Mouse (Mus musculus): ENCODE data around the gene Cplx1. TPM values are rescaled to one million over a fixed set of nuclear protein-coding genes. Genes with fewer than 3 reads are reported as not detected.
"Not testable (repeated sequence)": the region's sequence is repeated elsewhere in the genome, so short reads cannot be mapped to it uniquely, and the experiment has no call there.

The Cplx1 gene
- polyA plus RNA-seq, 1 experiment: 354 TPM

DNA sequence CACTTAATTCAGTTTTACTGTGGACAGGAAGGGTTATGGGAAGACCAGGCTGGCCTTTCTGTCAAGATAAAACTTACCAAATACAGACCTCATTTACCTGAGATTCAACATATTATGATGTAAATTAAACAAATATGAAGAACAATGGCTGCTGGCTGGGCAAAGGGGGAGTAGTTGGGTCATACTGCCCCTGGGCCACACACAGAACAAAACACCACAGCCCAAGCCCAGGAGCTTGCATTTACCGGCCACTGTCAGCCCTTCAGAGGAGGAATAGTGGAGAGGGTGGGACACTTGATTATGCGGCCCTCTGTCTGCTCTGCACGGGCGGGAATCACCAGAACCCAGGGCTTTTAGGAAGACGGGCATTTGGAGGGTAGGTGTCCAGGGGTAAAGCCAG is 30.9 kb downstream of the Cplx1 start:
- Histone ChIP-seq H3K4me3 (ENCODE audit: insufficient read depth, low read length) (no peak overlapping the region), H3K27ac (ENCODE audit: insufficient read depth, low read length) (no peak overlapping the region), H3K4me1 (ENCODE audit: control insufficient read depth, insufficient read depth, low read length) (peaks cover 2% of the 10 kb centered on the region; the same call in 1 of the 2 replicates)
- no peak for TF ChIP-seq POLR2A (IDR thresholded peaks at IDR 0.05; ENCODE audit: extremely low read depth, insufficient read depth, low read length)
- TF ChIP-seq CTCF (IDR thresholded peaks at IDR 0.05; ENCODE audit: extremely low read depth, insufficient read depth, low read length): no peak

DNA sequence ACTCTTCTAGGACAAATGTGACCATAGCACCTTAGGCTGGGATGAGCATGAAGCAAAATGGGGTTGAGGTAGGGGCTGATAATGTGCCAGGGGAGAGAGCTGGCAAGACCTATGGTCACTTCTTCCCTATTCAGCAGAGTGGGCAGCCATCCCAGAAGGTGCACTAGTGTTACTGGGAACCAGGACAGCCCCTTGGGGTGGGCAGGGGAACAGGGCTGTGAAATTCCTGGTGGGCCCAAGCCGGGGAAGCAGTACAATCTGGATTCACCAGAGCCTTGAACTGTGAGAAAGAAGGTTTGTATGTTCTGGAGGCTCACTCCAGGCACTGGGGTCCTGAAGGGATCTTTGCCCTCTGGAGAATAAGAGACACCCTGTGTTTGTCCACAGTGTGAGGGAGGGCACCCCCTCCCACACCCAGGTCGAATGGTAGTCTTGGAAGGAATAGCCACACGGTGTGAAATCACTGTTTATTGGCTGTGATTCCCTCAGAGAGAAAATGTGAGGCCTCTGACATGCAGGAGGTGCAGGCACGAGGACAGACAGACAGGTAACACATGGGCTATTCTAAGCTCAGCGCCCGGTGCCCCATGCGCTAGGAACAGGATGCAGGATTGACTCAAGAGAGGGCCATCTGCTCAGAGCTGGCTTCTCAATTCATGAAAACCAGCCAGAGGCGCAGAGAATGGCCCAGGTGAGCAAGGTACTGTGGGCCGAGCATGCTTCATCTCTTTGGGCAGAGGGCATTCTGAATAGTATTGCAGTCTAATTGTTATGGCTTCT is 31.5 kb downstream of the Cplx1 start:
- TF ChIP-seq POLR2A (IDR thresholded peaks at IDR 0.05; ENCODE audit: extremely low read depth, insufficient read depth, low read length) (no peak), CTCF (IDR thresholded peaks at IDR 0.05; ENCODE audit: extremely low read depth, insufficient read depth, low read length) (no peak)
- Histone ChIP-seq H3K4me3 (ENCODE audit: insufficient read depth, low read length) (no peak overlapping the region), H3K4me1 (ENCODE audit: control insufficient read depth, insufficient read depth, low read length) (peaks cover 2% of the 10 kb centered on the region; the same call in 1 of the 2 replicates), H3K27ac (ENCODE audit: insufficient read depth, low read length) (no peak overlapping the region)

DNA sequence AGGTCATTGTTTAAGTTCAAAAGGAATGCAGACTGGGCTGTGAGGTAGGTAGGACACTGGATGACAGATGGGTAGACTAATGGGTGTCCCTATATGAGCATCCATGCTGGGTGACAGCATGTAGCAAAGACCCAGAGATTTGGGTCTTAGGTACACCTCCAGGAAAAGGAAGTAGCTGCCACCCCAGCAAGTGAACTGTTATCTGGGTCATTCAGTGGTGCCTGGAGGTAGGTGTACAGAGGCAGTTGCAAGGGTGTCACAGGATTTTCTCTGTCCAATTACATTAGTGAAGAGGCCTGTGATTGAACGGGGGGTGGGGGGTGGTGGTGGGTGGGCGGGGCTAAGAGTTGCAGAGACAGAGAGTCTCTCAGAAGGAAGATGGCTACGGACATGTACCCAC is 33.2 kb downstream of the Cplx1 start:
- no peak overlapping the region for H3K27ac ChIP-seq (ENCODE audit: insufficient read depth, low read length)
- H3K4me3 ChIP-seq (ENCODE audit: insufficient read depth, low read length): no peak overlapping the region
- TF ChIP-seq CTCF (IDR thresholded peaks at IDR 0.05; ENCODE audit: extremely low read depth, insufficient read depth, low read length) (no peak), POLR2A (IDR thresholded peaks at IDR 0.05; ENCODE audit: extremely low read depth, insufficient read depth, low read length) (no peak)
- H3K4me1 ChIP-seq (ENCODE audit: control insufficient read depth, insufficient read depth, low read length): 0 out of 2 replicates have a peak, but pooled peaks cover under 1% of the 10 kb centered on the region

DNA sequence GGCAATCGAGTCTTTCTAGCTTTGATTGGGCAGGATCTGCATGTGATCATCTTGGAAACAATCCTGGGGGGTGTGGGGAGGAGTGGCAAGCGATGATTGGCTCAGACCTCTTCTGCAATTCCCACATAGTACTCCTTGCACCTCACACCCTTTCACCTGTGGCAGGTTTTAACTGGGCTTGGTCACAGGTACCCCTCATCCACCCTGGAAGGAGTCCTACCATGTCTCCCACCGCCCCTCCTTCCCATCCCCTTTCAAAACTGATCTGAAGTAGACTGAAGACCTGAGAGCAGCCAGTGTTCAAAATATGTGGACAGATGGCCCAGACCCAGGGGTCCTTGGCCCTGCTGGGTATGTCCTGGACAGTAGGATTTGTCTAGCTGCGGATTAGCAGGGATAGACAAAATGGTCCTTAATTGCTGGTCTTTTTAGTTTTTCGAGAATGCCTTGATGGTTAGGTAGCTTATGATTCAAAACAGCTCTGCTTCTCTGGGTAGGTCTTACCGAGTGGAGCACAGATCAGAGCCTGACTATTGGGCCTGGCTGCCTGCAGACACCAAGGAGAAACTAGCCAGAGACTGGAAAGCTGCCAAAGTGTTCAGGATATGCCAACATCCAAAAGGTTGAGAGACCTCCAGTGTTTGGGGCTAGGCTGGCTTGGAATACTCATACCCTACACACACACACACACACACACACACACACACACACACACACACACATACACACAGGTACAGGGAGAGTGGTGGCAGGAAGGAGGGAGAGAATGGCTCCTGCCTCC is 34.1 kb downstream of the Cplx1 start:
- TF ChIP-seq POLR2A (IDR thresholded peaks at IDR 0.05; ENCODE audit: extremely low read depth, insufficient read depth, low read length) (no peak), CTCF (IDR thresholded peaks at IDR 0.05; ENCODE audit: extremely low read depth, insufficient read depth, low read length) (no peak)
- no peaks in the 10 kb centered on the region for H3K4me1 ChIP-seq (ENCODE audit: control insufficient read depth, insufficient read depth, low read length)
- H3K27ac ChIP-seq (ENCODE audit: insufficient read depth, low read length): no peak overlapping the region
- no peak overlapping the region for H3K4me3 ChIP-seq (ENCODE audit: insufficient read depth, low read length)

- no peaks in the 10 kb centered on the region for H3K4me1 ChIP-seq (ENCODE audit: control insufficient read depth, insufficient read depth, low read length)
- H3K27ac ChIP-seq (ENCODE audit: insufficient read depth, low read length): no peak overlapping the region
Observed at GRCm38 (mm10) chr5:108502286-108502685, 47.5 kb downstream of the Cplx1 start.

GRCm38 (mm10) chr5:108501573-108501972 is 48.3 kb downstream of the Cplx1 start:
- Histone ChIP-seq H3K4me1 (ENCODE audit: control insufficient read depth, insufficient read depth, low read length) (no peaks in the 10 kb centered on the region), H3K4me3 (ENCODE audit: insufficient read depth, low read length) (no peak overlapping the region), H3K27ac (ENCODE audit: insufficient read depth, low read length) (no peak overlapping the region)
- TF ChIP-seq CTCF (IDR thresholded peaks at IDR 0.05; ENCODE audit: extremely low read depth, insufficient read depth, low read length) (no peak), POLR2A (IDR thresholded peaks at IDR 0.05; ENCODE audit: extremely low read depth, insufficient read depth, low read length) (no peak)

More at GRCm38 (mm10) chr5:108502286-108502685, 47.5 kb downstream of the Cplx1 start:
- no peak for TF ChIP-seq CTCF (IDR thresholded peaks at IDR 0.05; ENCODE audit: extremely low read depth, insufficient read depth, low read length)
- no peak for TF ChIP-seq POLR2A (IDR thresholded peaks at IDR 0.05; ENCODE audit: extremely low read depth, insufficient read depth, low read length)
- no peak overlapping the region for H3K4me3 ChIP-seq (ENCODE audit: insufficient read depth, low read length)

DNA sequence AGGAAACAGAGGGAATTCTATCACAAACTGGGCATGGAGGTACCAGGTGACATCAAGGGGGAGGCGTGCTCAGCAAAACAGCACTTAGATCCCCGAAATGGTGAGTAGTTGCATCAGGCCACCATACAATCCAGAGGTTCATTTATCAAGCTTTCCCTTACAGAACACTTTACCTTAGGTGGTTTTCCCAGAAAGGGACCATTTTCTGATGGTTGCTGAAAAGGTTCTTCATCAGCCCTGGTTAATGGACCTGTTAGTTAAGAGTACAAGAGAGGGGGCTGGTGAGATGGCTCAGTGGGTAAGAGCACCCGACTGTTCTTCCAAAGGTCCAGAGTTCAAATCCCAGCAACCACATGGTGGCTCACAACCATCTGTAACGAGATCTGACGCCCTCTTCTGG is 63.7 kb downstream of the Cplx1 start:
- not testable (repeated sequence) for H3K4me3 ChIP-seq (ENCODE audit: insufficient read depth, low read length); H3K27ac ChIP-seq (ENCODE audit: insufficient read depth, low read length); H3K4me1 ChIP-seq (ENCODE audit: control insufficient read depth, insufficient read depth, low read length)

DNA sequence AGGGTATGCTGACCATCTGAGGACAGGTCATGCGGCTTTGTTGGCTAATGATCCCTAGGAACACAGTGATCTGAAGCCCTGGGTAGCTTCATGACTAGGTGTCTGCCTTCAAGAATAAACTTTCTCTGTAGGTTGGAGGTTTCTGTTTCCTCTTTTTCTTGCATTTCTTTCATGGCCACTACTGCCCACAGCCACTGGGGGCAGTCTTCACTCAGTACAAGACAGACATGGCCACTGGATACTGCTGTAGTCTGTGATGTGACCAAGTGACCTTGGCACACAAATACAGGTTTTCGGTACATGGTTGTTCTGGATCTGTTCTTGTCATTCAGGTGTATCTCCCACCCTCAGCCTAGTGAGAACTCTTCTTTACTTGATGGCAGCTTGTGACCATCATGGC is 64.6 kb downstream of the Cplx1 start:
- TF ChIP-seq CTCF (IDR thresholded peaks at IDR 0.05; ENCODE audit: extremely low read depth, insufficient read depth, low read length) (peak; percentile 59), POLR2A (IDR thresholded peaks at IDR 0.05; ENCODE audit: extremely low read depth, insufficient read depth, low read length) (no peak)
- no peaks in the 10 kb centered on the region for H3K4me1 ChIP-seq (ENCODE audit: control insufficient read depth, insufficient read depth, low read length)
- no peak overlapping the region for H3K27ac ChIP-seq (ENCODE audit: insufficient read depth, low read length)
- H3K4me3 ChIP-seq (ENCODE audit: insufficient read depth, low read length): no peak overlapping the region

DNA sequence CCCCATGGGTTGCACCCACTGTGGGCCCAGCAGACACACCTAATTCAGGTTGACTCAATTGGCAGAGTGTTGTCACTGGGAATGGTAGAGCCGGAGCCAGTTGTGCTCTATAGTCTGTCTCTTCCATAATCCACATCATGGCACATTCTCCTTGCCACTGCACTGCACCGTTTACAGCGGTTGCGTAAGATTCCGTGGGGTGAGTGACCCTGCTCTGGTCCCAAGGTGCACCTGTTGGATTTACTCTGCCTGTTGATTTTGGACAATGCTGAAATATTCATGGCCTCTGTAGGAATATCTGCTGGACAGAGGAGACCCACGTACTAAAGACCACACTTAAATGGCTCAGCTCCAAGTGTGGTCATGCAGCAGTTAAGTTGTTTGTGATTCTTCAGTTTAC is 66.8 kb downstream of the Cplx1 start:
- no peaks in the 10 kb centered on the region for H3K4me1 ChIP-seq (ENCODE audit: control insufficient read depth, insufficient read depth, low read length)
- no peak overlapping the region for H3K27ac ChIP-seq (ENCODE audit: insufficient read depth, low read length)
- no peak overlapping the region for H3K4me3 ChIP-seq (ENCODE audit: insufficient read depth, low read length)
- TF ChIP-seq POLR2A (IDR thresholded peaks at IDR 0.05; ENCODE audit: extremely low read depth, insufficient read depth, low read length) (no peak), CTCF (IDR thresholded peaks at IDR 0.05; ENCODE audit: extremely low read depth, insufficient read depth, low read length) (no peak)

- Histone ChIP-seq H3K4me1 (ENCODE audit: control insufficient read depth, insufficient read depth, low read length) (peaks cover 5% of the 10 kb centered on the region; the same call in 1 of the 2 replicates), H3K27ac (ENCODE audit: insufficient read depth, low read length) (no peak overlapping the region), H3K4me3 (ENCODE audit: insufficient read depth, low read length) (no peak overlapping the region)
- TF ChIP-seq CTCF (IDR thresholded peaks at IDR 0.05; ENCODE audit: extremely low read depth, insufficient read depth, low read length): no peak
- no peak for TF ChIP-seq POLR2A (IDR thresholded peaks at IDR 0.05; ENCODE audit: extremely low read depth, insufficient read depth, low read length)
Observed at GRCm38 (mm10) chr5:108475977-108476376, 73.8 kb downstream of the Cplx1 start.

Measured in cortical plate, adult 2 months (tissue).